Mouse (Mus musculus) liver, embryonic 14.5 days (tissue): ENCODE results near the gene Fam189a2.

Source experiments
- CTCF ChIP-seq: IDR thresholded peaks from 2 replicates; pipeline ENCODE4 v1.5.1; 2016; ENCODE audit warnings: antibody characterized with exemption, low read depth, control low read depth
- EP300 ChIP-seq: IDR thresholded peaks from 2 replicates; pipeline ENCODE4 v1.6.1; 2016; ENCODE audit warnings: antibody characterized with exemption, low read depth

- no peak for TF ChIP-seq CTCF
- TF ChIP-seq EP300: no peak
Measured at GRCm38 (mm10) chr19:24025876-24026275, 4.9 kb downstream of the Fam189a2 start.
